Mouse (Mus musculus): ENCODE results near the gene Timm50. TPM values are rescaled to one million over a fixed set of nuclear protein-coding genes. Genes with fewer than 3 reads are reported as not detected.

Timm50 gene
- polyA plus RNA-seq, 1 experiment from 2014 or later, result 136 TPM

DNA sequence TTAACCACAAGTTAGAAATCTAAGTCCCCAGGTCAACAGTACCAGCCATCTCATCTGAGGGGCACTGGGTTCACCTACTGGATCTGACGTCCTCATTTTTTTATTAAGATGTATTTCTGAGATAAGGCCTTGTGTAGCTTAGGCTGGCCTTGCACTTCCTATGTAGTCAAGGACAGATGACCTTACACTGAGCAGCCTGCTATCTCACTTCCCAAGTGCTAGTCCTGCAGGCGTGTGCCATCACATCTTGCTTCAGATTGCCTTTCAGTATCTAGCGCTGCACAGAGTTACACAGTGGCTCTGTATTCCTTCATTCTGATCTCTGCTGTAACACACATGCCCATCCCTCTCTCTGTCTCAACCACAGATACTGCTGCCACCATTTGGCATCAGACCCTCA lies 6.2 kb upstream of the Timm50 start:
- no peaks in the 10 kb centered on the region for H3K4me1 ChIP-seq (ENCODE audit: control insufficient read depth, insufficient read depth, low read length)
- no peak overlapping the region for H3K4me3 ChIP-seq (replicated peaks; ENCODE audit: low read depth, low read length)
- no peak overlapping the region for H3K4me2 ChIP-seq (ENCODE audit: low read length)
- ATAC-seq (ENCODE audit: low FRiP score, low TSS enrichment) (no peak), DNase-seq (no peak)
- no peak overlapping the region for H3K27ac ChIP-seq (replicated peaks; ENCODE audit: low read depth, low read length)
- WGBS, result 88% methylated on average over 3 of the region's 3 CpGs
- peaks cover 91% of the 10 kb centered on the region for H3K36me3 ChIP-seq (ENCODE audit: control insufficient read depth, insufficient read depth, low read length)
- H3K9me3 ChIP-seq (ENCODE audit: control insufficient read depth, low read length), result no peaks in the 10 kb centered on the region
- no peaks in the 10 kb centered on the region for H3K27me3 ChIP-seq (ENCODE audit: control insufficient read depth, insufficient read depth, low read length)
- H3K9ac ChIP-seq (replicated peaks; ENCODE audit: low read length), result no peak overlapping the region

DNA sequence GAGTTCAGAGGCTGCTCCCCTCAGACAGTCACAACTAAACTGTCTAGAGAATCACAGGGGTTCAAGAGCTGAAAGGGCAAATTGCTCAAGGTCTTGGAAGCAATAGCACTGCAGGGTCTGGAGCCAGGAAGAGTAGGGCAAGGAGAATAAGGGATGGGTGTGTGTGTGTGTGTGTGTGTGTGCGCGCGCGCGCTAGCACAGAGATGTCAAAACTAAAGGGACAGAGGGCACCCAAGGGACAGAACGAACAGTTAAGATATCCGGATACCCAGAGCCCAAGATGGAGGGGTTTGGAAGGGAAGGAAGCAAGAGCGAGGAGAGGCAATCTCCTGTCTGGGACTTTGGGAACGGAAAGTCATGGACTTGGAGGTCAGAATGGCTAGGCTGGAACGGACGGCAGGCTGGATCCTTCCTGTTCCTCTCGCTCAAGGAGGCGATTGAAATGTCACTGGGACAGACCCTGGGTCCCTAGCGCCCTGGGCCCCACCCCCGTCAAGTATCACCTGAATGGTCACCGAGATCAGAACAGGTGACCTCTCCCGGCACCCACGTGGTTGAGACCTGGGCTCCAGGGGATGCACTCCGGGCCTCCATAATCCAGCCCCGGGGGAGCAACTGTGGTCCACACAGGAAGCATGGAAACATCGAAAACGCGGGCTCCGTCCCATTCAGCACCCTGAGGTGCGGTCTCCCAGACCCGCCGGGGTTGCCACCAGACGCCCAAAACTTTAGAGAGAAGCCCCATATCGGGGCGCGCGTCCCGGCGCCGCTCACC lies 534 bp downstream of the Timm50 start:
- H3K36me3 ChIP-seq (ENCODE audit: control insufficient read depth, insufficient read depth, low read length), result peaks cover 63% of the 10 kb centered on the region
- peak overlapping the region; percentile 74 for H3K4me2 ChIP-seq (ENCODE audit: low read length)
- no peaks in the 10 kb centered on the region for H3K27me3 ChIP-seq (ENCODE audit: control insufficient read depth, insufficient read depth, low read length)
- H3K27ac ChIP-seq (replicated peaks; ENCODE audit: low read depth, low read length), result peak overlapping the region; percentile 78
- 6% methylated on average over 35 of the region's 35 CpGs for WGBS
- no peak for DNase-seq
- no peaks in the 10 kb centered on the region for H3K9me3 ChIP-seq (ENCODE audit: control insufficient read depth, low read length)
- ATAC-seq (ENCODE audit: low FRiP score, low TSS enrichment), result peak; percentile 62
- H3K9ac ChIP-seq (replicated peaks; ENCODE audit: low read length), result peak overlapping the region; percentile 80
- H3K4me3 ChIP-seq (replicated peaks; ENCODE audit: low read depth, low read length), result peak overlapping the region; percentile 88
- peaks cover 7% of the 10 kb centered on the region for H3K4me1 ChIP-seq (ENCODE audit: control insufficient read depth, insufficient read depth, low read length)

DNA sequence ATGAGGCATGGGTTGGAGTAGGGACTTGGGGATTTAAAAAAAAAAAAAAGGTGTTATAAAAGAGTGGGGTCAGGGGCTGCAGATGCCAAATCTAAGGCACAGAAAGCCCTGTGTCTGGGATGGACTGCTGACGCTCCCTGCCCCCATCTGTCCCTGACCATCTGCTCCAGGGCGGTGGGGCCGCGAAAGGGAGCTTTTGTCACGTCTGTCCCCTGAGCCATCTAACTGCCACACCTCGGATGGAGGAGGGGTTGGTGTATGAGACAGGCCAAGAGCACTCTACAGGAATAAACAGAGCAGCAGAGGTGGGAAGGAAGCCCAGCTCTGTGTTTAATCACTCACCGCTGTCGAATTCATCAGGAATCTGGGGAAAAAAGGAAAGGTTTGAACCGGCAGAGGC lies 2.1 kb downstream of the Timm50 start:
- 43% methylated on average over 9 of the region's 9 CpGs for WGBS
- no peaks in the 10 kb centered on the region for H3K9me3 ChIP-seq (ENCODE audit: control insufficient read depth, low read length)
- peak overlapping the region; percentile 25 for H3K4me2 ChIP-seq (ENCODE audit: low read length)
- H3K27me3 ChIP-seq (ENCODE audit: control insufficient read depth, insufficient read depth, low read length), result no peaks in the 10 kb centered on the region
- no peak for DNase-seq
- H3K36me3 ChIP-seq (ENCODE audit: control insufficient read depth, insufficient read depth, low read length), result peaks cover 63% of the 10 kb centered on the region
- no peak overlapping the region for H3K9ac ChIP-seq (replicated peaks; ENCODE audit: low read length)
- no peak overlapping the region; the same call in 1 of the 2 replicates for H3K27ac ChIP-seq (replicated peaks; ENCODE audit: low read depth, low read length)
- peaks cover 7% of the 10 kb centered on the region for H3K4me1 ChIP-seq (ENCODE audit: control insufficient read depth, insufficient read depth, low read length)
- no peak overlapping the region for H3K4me3 ChIP-seq (replicated peaks; ENCODE audit: low read depth, low read length)
- no peak for ATAC-seq (ENCODE audit: low FRiP score, low TSS enrichment)

DNA sequence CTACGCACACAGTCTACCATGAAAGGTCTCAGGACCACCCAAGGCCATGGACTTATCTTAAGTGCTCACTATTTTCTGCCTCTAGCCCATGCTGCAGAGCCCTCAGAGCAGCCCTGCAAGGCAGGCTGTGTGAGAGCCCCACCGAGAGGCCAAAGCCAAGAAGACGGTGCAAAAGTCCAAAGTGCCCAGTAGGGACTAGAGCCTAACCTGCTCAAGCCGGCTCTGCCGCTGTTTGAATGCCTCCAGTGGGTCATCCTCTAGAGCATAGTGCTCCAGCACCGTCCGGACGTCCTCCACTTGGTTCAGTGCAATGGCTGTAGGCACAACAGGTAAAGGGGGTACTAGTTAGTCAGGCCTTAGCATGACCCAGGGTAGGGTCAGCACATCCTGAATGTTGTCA lies 5.7 kb downstream of the Timm50 start:
- DNase-seq (no peak), ATAC-seq (ENCODE audit: low FRiP score, low TSS enrichment) (no peak)
- Histone ChIP-seq H3K9me3 (ENCODE audit: control insufficient read depth, low read length) (no peaks in the 10 kb centered on the region), H3K36me3 (ENCODE audit: control insufficient read depth, insufficient read depth, low read length) (peaks cover 57% of the 10 kb centered on the region), H3K4me2 (ENCODE audit: low read length) (no peak overlapping the region), H3K4me1 (ENCODE audit: control insufficient read depth, insufficient read depth, low read length) (peaks cover 16% of the 10 kb centered on the region), H3K4me3 (replicated peaks; ENCODE audit: low read depth, low read length) (no peak overlapping the region), H3K27me3 (ENCODE audit: control insufficient read depth, insufficient read depth, low read length) (no peaks in the 10 kb centered on the region), H3K9ac (replicated peaks; ENCODE audit: low read length) (no peak overlapping the region), H3K27ac (replicated peaks; ENCODE audit: low read depth, low read length) (no peak overlapping the region)
- 93% methylated on average over 8 of the region's 8 CpGs for WGBS

DNA sequence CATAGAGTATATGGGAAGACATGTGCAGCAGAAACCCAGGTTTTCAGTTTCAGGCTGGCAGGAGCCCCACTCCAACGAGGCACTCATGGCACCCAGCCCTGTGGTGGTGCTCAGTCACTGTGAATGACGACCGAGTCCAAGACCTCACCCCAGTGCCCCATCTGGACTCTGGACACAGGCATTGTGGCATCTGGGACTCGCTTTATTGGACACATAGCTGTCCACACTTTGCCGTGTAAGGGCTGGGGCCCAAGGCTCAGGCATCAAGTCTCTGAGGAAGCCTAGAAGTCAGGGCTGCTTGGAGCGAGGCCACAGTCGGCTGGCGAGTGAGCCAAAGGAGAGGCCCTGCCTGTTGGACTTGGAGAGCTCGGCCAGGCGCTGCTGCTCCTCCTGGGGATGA lies 6.2 kb downstream of the Timm50 start:
- peaks cover 57% of the 10 kb centered on the region for H3K36me3 ChIP-seq (ENCODE audit: control insufficient read depth, insufficient read depth, low read length)
- peaks cover 12% of the 10 kb centered on the region for H3K4me1 ChIP-seq (ENCODE audit: control insufficient read depth, insufficient read depth, low read length)
- no peaks in the 10 kb centered on the region for H3K27me3 ChIP-seq (ENCODE audit: control insufficient read depth, insufficient read depth, low read length)
- ATAC-seq (ENCODE audit: low FRiP score, low TSS enrichment) (no peak), DNase-seq (no peak)
- no peak overlapping the region for H3K27ac ChIP-seq (replicated peaks; ENCODE audit: low read depth, low read length)
- H3K9ac ChIP-seq (replicated peaks; ENCODE audit: low read length), result no peak overlapping the region
- no peak overlapping the region for H3K4me2 ChIP-seq (ENCODE audit: low read length)
- no peak overlapping the region for H3K4me3 ChIP-seq (replicated peaks; ENCODE audit: low read depth, low read length)
- 92% methylated on average over 10 of the region's 10 CpGs for WGBS
- no peaks in the 10 kb centered on the region for H3K9me3 ChIP-seq (ENCODE audit: control insufficient read depth, low read length)

DNA sequence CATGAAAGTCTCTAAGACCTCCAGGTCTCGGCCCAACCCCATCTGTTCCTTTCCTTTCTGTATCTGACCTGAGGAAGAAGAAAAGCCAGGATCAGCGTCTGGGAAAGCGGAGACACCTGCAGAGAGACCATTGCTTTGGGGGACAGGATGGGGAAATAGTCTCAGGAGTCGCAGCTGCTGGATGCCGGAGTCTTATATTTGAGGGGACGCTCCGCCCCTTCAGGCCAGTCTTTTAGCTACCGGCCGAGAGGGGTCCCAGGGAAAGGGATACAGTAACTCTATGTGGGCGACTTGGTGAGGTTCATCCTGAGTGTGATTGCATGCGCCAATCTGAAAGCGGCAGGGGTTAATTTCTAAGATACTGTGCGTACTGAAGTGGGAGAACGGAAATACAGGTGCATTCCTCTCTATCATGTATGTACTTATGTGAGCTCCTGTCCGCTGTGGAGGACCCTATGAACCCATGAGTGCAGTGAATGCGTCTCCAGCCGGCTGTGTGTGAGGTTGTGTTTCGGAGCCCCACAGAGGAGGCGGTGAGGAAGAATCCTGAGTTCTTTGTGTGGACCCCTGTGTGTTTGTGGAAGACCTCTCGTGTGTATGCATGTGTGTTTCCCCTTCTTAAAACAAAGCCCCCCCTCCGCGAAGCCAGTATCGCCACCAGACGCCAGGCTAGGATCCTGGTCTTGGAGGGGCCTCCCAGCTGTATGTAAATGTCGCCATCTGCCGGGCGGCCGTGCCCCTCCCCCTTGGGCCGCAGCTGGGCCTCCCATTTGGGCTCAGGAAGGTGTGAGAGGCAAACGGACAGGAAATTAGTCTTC lies 10.0 kb downstream of the Timm50 start, which contains the start of gene Dll3:
Dll3 (minus strand) TSS at position 623 of the 818 bp plus-strand sequence.
- Histone ChIP-seq H3K27ac (replicated peaks; ENCODE audit: low read depth, low read length) (peak within 1 kb of the TSS; percentile 86), H3K9me3 (ENCODE audit: control insufficient read depth, low read length) (no peaks in the 10 kb centered on the region), H3K4me3 (replicated peaks; ENCODE audit: low read depth, low read length) (peak within 1 kb of the TSS; percentile 48), H3K27me3 (ENCODE audit: control insufficient read depth, insufficient read depth, low read length) (no peaks in the 10 kb centered on the region), H3K4me2 (ENCODE audit: low read length) (peak within 1 kb of the TSS; percentile 74), H3K4me1 (ENCODE audit: control insufficient read depth, insufficient read depth, low read length) (peaks cover 18% of the 10 kb centered on the region), H3K36me3 (ENCODE audit: control insufficient read depth, insufficient read depth, low read length) (peaks cover 24% of the 10 kb centered on the region), H3K9ac (replicated peaks; ENCODE audit: low read length) (peak within 1 kb of the TSS; percentile 71)
- ATAC-seq (ENCODE audit: low FRiP score, low TSS enrichment) (peak; percentile 80), DNase-seq (peak; percentile 86)
- under 1% methylated on average over 30 of the region's 30 CpGs for WGBS

DNA sequence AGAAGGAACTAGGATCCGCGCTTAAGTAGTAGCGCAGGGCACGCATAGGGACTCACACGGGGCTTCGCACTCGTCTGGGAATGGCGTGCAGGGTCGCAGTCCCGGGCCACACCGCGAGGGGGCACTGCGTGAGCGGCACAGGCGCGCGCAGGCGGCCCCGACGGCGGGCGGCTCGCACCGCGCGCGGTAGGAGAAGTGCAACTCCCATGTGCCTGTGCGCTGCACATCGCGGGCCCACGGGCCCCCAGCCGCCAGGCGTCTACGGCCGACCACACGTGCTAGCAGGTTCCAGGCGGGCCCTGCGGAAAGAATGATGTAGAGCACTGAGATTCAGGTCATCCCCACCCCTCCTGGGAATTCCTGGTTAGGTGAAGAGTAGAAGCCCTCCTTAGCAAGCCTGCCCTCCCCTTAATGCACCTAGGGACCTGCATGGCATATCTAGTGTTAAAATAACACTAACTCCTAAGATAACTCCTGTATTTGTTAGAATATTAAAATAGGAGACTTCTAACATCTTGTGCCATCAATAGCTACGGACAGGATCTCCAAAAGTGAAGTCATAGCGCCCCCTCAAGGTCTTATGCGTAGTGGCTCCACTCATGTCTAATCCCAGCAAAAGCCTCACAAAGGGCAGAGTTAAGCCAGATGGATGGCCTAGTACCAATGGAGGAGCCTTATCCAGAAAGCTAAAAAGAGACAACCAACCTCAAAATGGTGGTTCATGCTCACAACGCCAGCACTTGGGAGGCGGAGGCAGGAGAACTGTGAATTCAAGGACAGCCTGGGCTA lies 12.8 kb downstream of the Timm50 start:
- DNase-seq (peak; percentile 91), ATAC-seq (ENCODE audit: low FRiP score, low TSS enrichment) (no peak)
- 8% methylated on average over 43 of the region's 43 CpGs for WGBS
- Histone ChIP-seq H3K27ac (replicated peaks; ENCODE audit: low read depth, low read length) (no peak overlapping the region; the same call in 1 of the 2 replicates), H3K9ac (replicated peaks; ENCODE audit: low read length) (no peak overlapping the region; the same call in 1 of the 2 replicates), H3K4me2 (ENCODE audit: low read length) (peak overlapping the region; percentile 74), H3K9me3 (ENCODE audit: control insufficient read depth, low read length) (no peaks in the 10 kb centered on the region), H3K36me3 (ENCODE audit: control insufficient read depth, insufficient read depth, low read length) (no peaks in the 10 kb centered on the region), H3K4me3 (replicated peaks; ENCODE audit: low read depth, low read length) (peak overlapping the region; percentile 23), H3K4me1 (ENCODE audit: control insufficient read depth, insufficient read depth, low read length) (peaks cover 18% of the 10 kb centered on the region), H3K27me3 (ENCODE audit: control insufficient read depth, insufficient read depth, low read length) (peaks cover 3% of the 10 kb centered on the region; the same call in 1 of the 2 replicates)

DNA sequence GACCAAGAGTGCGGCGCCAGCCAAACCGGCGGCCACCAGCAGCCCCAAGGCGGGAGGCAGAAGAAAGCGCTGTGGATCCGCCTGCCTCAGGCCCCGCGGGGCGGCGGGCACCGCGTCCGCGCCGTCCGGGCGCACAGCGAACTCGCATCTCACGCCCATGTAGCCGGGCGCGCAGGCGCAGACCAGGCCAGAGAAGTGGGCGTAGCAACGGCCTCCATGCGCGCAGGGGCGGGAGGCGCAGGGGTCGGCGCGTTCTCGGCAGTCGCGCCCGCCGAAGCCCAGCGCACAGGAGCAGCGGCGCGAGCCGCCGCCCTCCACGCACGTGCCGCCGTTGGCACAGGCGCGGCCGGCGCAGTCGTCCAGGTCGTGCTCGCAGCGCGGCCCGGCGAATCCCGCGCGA lies 17.4 kb downstream of the Timm50 start:
- ATAC-seq (ENCODE audit: low FRiP score, low TSS enrichment) (peak; percentile 70), DNase-seq (peak; percentile 95)
- Histone ChIP-seq H3K27me3 (ENCODE audit: control insufficient read depth, insufficient read depth, low read length) (peaks cover 18% of the 10 kb centered on the region), H3K4me2 (ENCODE audit: low read length) (peak overlapping the region; percentile 75), H3K4me3 (replicated peaks; ENCODE audit: low read depth, low read length) (peak overlapping the region; percentile 50), H3K27ac (replicated peaks; ENCODE audit: low read depth, low read length) (no peak overlapping the region), H3K9me3 (ENCODE audit: control insufficient read depth, low read length) (no peaks in the 10 kb centered on the region), H3K36me3 (ENCODE audit: control insufficient read depth, insufficient read depth, low read length) (no peaks in the 10 kb centered on the region), H3K9ac (replicated peaks; ENCODE audit: low read length) (peak overlapping the region; percentile 65), H3K4me1 (ENCODE audit: control insufficient read depth, insufficient read depth, low read length) (peaks cover 11% of the 10 kb centered on the region)
- WGBS, result 1% methylated on average over 63 of the region's 63 CpGs

Measured in midbrain, embryonic 14.5 days (tissue).